Mouse (Mus musculus) midbrain, embryonic 10.5 days (tissue): Measurements from ENCODE around the gene Lpar1. TPM values are rescaled to one million over a fixed set of nuclear protein-coding genes. Genes with fewer than 3 reads are reported as not detected.

Experiments used
- DNase-seq: peaks from one replicate; pipeline ENCODE4 v3.0.0-alpha.2; 2017; ENCODE audit warnings: low spot score
- H3K27ac ChIP-seq: fragments of 300-500 bp; sonication (generic); replicated peaks from 2 replicates; pipeline ENCODE4 v1.5.1; 2016; ENCODE audit warnings: mild to moderate bottlenecking
- H3K27me3 ChIP-seq: fragments of 300-500 bp; sonication (generic); 2 replicates; pipeline ENCODE4 v1.6.1; 2016; ENCODE audit warnings: low read depth, mild to moderate bottlenecking; ENCODE audit not compliant: poor library complexity, severe bottlenecking
- H3K36me3 ChIP-seq: fragments of 300-500 bp; sonication (generic); 2 replicates; pipeline ENCODE4 v1.6.1; 2016; ENCODE audit warnings: mild to moderate bottlenecking, moderate library complexity
- H3K4me1 ChIP-seq: fragments of 300-500 bp; sonication (generic); 2 replicates; pipeline ENCODE4 v1.6.1; 2016
- H3K4me3 ChIP-seq: fragments of 300-500 bp; sonication (generic); 2 replicates; pipeline ENCODE4 v1.5.1; 2016; ENCODE audit warnings: mild to moderate bottlenecking, moderate library complexity
- H3K9me3 ChIP-seq: fragments of 300-500 bp; sonication (generic); replicated peaks from 2 replicates; pipeline ENCODE4 v1.6.1; 2016; ENCODE audit warnings: mild to moderate bottlenecking
- WGBS: fragments of 180-500 bp; shearing (Covaris S2); methylation state at CpG from one replicate; pipeline ENCODE4 v1.1.7; 2016; 5-methylcytosine and 5-hydroxymethylcytosine counted together
- microRNA-seq: library from miRNA; unstranded; fragments of <30 nt; microRNA quantifications from one replicate; pipeline ENCODE4, GENCODE M21; 2017
- polyA plus RNA-seq: library from polyadenylated mRNA; unstranded; fragments of >200 nt; fragmentation: Nextera tagmentation; extraction: Ambion mirVana; gene quantifications from 2 replicates; pipeline ENCODE4 v1.2.1, GENCODE M21; 2016

Lpar1 gene
- polyA plus RNA-seq, 1 experiment from 2014 or later, result 46.7 TPM

- DNase-seq, result no peak
Measured at GRCm38 (mm10) chr4:58413188-58414185, 140.2 kb downstream of the Lpar1 start.

GRCm38 (mm10) chr4:58401973-58402501 is 151.7 kb downstream of the Lpar1 start:
- Histone ChIP-seq H3K36me3 (no peaks in the 10 kb centered on the region), H3K9me3 (no peaks in the 10 kb centered on the region), H3K4me3 (no peak overlapping the region), H3K4me1 (no peaks in the 10 kb centered on the region), H3K27ac (no peak overlapping the region), H3K27me3 (no peaks in the 10 kb centered on the region)
- WGBS, result 89% methylated on average over 4 of the region's 4 CpGs
- DNase-seq, result no peak

More at GRCm38 (mm10) chr4:58413188-58414185, 140.2 kb downstream of the Lpar1 start:
- H3K27ac ChIP-seq, result no peak overlapping the region
- H3K36me3 ChIP-seq, result no peaks in the 10 kb centered on the region
- H3K4me1 ChIP-seq, result no peaks in the 10 kb centered on the region
- no peaks in the 10 kb centered on the region for H3K9me3 ChIP-seq
- no peak overlapping the region for H3K4me3 ChIP-seq
- 85% methylated on average over 13 of the region's 13 CpGs for WGBS
- H3K27me3 ChIP-seq, result no peaks in the 10 kb centered on the region

- no peaks in the 10 kb centered on the region for H3K36me3 ChIP-seq
- no peaks in the 10 kb centered on the region for H3K9me3 ChIP-seq
- H3K27ac ChIP-seq, result no peak overlapping the region
- DNase-seq, result no peak
- no peak overlapping the region for H3K4me3 ChIP-seq
- H3K4me1 ChIP-seq, result no peaks in the 10 kb centered on the region
- 96% methylated on average over 12 of the region's 12 CpGs for WGBS
- no peaks in the 10 kb centered on the region for H3K27me3 ChIP-seq
Measured at GRCm38 (mm10) chr4:58400861-58401341, 152.8 kb downstream of the Lpar1 start.

Small RNA genes lying within 50 kb of the gene (microRNA-seq; reads per million reads assigned to microRNA genes)
- gene Mir3095, result 1.8 reads per million

Other genes with a start within 250 kb of the Lpar1 start
- not detected in 2 replicates for gene Olfr267, start 233.8 kb upstream of the Lpar1 start, polyA plus RNA-seq